Mouse (Mus musculus) intestine, embryonic 14.5 days (tissue): ENCODE data around the gene Trim66. TPM values are rescaled to one million over a fixed set of nuclear protein-coding genes. Genes with fewer than 3 reads are reported as not detected.
A peak's percentile ranks its signal among the peaks of the same experiment; 100 is the strongest.

ENCODE experiments used
- ATAC-seq: fragments of 200-750 bp; cut with Nextera tagmentation; replicated peaks from 2 replicates; pipeline ENCODE4 v1.8.0; 2017; ENCODE audit warnings: low read depth, moderate number of reproducible peaks, moderate TSS enrichment, moderate library complexity; ENCODE audit not compliant: low FRiP score, low TSS enrichment
- DNase-seq: peaks from one replicate; pipeline ENCODE4 v3.0.0-alpha.2; 2018; ENCODE audit warnings: low spot score
- H3K27ac ChIP-seq: fragments of 300-500 bp; sonication (generic); 2 replicates; pipeline ENCODE4 v1.5.1; 2014; ENCODE audit warnings: low read depth, mild to moderate bottlenecking, control low read depth
- H3K27me3 ChIP-seq: fragments of 300-500 bp; sonication (generic); replicated peaks from 2 replicates; pipeline ENCODE4 v1.6.1; 2014; ENCODE audit warnings: low read length, control low read depth; ENCODE audit not compliant: control insufficient read depth, insufficient read depth
- H3K36me3 ChIP-seq: fragments of 300-500 bp; sonication (generic); 2 replicates; pipeline ENCODE4 v1.6.1; 2014; ENCODE audit warnings: low read length, control low read depth; ENCODE audit not compliant: control insufficient read depth, insufficient read depth
- H3K4me1 ChIP-seq: fragments of 300-500 bp; sonication (generic); replicated peaks from 2 replicates; pipeline ENCODE4 v1.6.1; 2014; ENCODE audit warnings: low read length, control low read depth, mixed read lengths; ENCODE audit not compliant: control insufficient read depth, insufficient read depth
- H3K4me2 ChIP-seq: fragments of 300-500 bp; sonication (generic); 2 replicates; pipeline ENCODE4 v1.6.1; 2014; ENCODE audit warnings: low read length
- H3K4me3 ChIP-seq: fragments of 300-500 bp; sonication (generic); 2 replicates; pipeline ENCODE4 v1.5.1; 2014; ENCODE audit warnings: low read depth, low read length, control low read depth, mixed read lengths
- H3K9ac ChIP-seq: fragments of 300-500 bp; sonication (generic); 2 replicates; pipeline ENCODE4 v1.6.1; 2014; ENCODE audit warnings: mild to moderate bottlenecking, low read length
- H3K9me3 ChIP-seq: fragments of 300-500 bp; sonication (generic); 2 replicates; pipeline ENCODE4 v1.6.1; 2016; ENCODE audit warnings: low read length, control low read depth; ENCODE audit not compliant: control insufficient read depth
- WGBS: fragments of 180-500 bp; shearing (Covaris S2); extraction: QIAGEN DNeasy Blood & Tissue Kit; methylation state at CpG from one replicate; pipeline ENCODE4 v1.1.7; 2014; 5-methylcytosine and 5-hydroxymethylcytosine counted together
- polyA plus RNA-seq: library from polyadenylated mRNA; unstranded; fragments of >200 nt; fragmentation: Nextera tagmentation; extraction: Ambion mirVana; gene quantifications from 2 replicates; pipeline ENCODE4 v1.2.1, GENCODE M21; 2014

Trim66 gene
- polyA plus RNA-seq, 1 experiment from 2014 or later = 0.15 TPM

DNA sequence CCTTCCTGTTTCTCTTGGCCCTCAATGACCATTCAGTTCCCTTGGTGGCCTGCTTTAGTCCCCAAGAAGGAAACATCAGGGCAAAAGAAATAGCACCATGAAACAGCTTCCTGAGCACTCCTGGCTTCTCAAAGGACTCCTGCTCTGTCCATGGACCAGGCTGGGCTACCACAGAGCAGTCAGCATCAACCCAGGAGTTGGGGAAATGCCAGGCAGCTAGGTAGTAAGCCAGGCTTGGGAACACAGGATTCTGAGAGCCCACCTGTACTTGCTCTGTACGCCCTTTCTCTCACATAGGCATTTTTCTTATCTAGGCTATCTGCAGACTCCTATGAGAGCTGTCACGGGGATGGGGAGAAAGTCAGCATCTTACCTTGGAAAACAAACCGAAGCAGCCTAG is 27.0 kb upstream of the Trim66 start:
- ATAC-seq (no peak), DNase-seq (no peak)
- no peak overlapping the region for H3K4me2 ChIP-seq
- H3K27ac ChIP-seq = no peak overlapping the region
- no peak overlapping the region for H3K9ac ChIP-seq
- H3K4me3 ChIP-seq = no peak overlapping the region
- peaks cover 93% of the 10 kb centered on the region for H3K36me3 ChIP-seq
- H3K27me3 ChIP-seq = no peaks in the 10 kb centered on the region
- H3K4me1 ChIP-seq = no peaks in the 10 kb centered on the region
- 92% methylated on average over 3 of the region's 3 CpGs for WGBS
- no peaks in the 10 kb centered on the region for H3K9me3 ChIP-seq

GRCm38 (mm10) chr7:109533888-109534287 is 26.0 kb upstream of the Trim66 start:
- H3K4me1 ChIP-seq = no peaks in the 10 kb centered on the region

DNA sequence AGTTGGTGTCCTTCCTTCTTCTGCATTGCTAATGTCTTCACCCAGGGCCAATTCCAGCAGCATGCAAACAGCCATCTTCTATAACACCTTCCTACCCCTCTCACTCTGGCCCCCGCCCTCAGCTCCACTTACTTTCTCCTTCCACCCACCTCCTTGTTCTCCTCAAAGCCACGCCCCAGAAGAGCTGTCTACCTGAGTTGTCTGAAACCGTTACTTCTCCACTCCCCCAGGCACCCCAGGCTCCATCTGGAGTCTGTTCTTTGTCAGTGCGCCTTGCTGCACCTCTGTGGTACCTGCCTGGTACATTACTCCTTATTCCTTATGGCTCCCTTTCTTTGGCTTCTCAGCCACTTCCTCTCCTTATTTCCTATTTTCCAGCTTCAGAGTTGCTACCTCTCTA is 25.2 kb upstream of the Trim66 start:
- Histone ChIP-seq H3K4me1 (no peaks in the 10 kb centered on the region), H3K4me2 (no peak overlapping the region), H3K36me3 (peaks cover 87% of the 10 kb centered on the region), H3K9me3 (no peaks in the 10 kb centered on the region), H3K27ac (no peak overlapping the region), H3K27me3 (no peaks in the 10 kb centered on the region), H3K4me3 (no peak overlapping the region), H3K9ac (no peak overlapping the region)
- no peak for DNase-seq
- 72% methylated on average over 4 of the region's 4 CpGs for WGBS
- ATAC-seq = no peak

More at GRCm38 (mm10) chr7:109533888-109534287, 26.0 kb upstream of the Trim66 start:
- DNase-seq (no peak), ATAC-seq (no peak)
- Histone ChIP-seq H3K9me3 (no peaks in the 10 kb centered on the region), H3K27ac (no peak overlapping the region), H3K9ac (no peak overlapping the region), H3K4me3 (no peak overlapping the region), H3K36me3 (peaks cover 90% of the 10 kb centered on the region), H3K27me3 (no peaks in the 10 kb centered on the region), H3K4me2 (no peak overlapping the region)
- 87% methylated on average over 4 of the region's 4 CpGs for WGBS

- WGBS = 72% methylated on average over 3 of the region's 3 CpGs
- no peak overlapping the region for H3K27ac ChIP-seq
Observed at GRCm38 (mm10) chr7:109532691-109533090, 24.8 kb upstream of the Trim66 start.

GRCm38 (mm10) chr7:109531501-109531900 is 23.6 kb upstream of the Trim66 start:
- H3K27me3 ChIP-seq = no peaks in the 10 kb centered on the region
- ATAC-seq = no peak
- no peak for DNase-seq
- no peak overlapping the region for H3K4me3 ChIP-seq
- H3K9me3 ChIP-seq = no peaks in the 10 kb centered on the region
- H3K4me2 ChIP-seq = no peak overlapping the region
- 84% methylated on average over 5 of the region's 5 CpGs for WGBS
- H3K27ac ChIP-seq = no peak overlapping the region
- peaks cover 81% of the 10 kb centered on the region for H3K36me3 ChIP-seq
- H3K9ac ChIP-seq = no peak overlapping the region
- H3K4me1 ChIP-seq = no peaks in the 10 kb centered on the region

More at GRCm38 (mm10) chr7:109532691-109533090, 24.8 kb upstream of the Trim66 start:
- no peaks in the 10 kb centered on the region for H3K4me1 ChIP-seq
- ATAC-seq (no peak), DNase-seq (no peak)
- no peaks in the 10 kb centered on the region for H3K9me3 ChIP-seq
- no peak overlapping the region for H3K4me2 ChIP-seq
- peaks cover 86% of the 10 kb centered on the region for H3K36me3 ChIP-seq
- H3K9ac ChIP-seq = no peak overlapping the region
- H3K4me3 ChIP-seq = no peak overlapping the region
- H3K27me3 ChIP-seq = no peaks in the 10 kb centered on the region

- Histone ChIP-seq H3K36me3 (peaks cover 81% of the 10 kb centered on the region), H3K27ac (no peak overlapping the region), H3K9ac (no peak overlapping the region), H3K9me3 (no peaks in the 10 kb centered on the region), H3K4me3 (no peak overlapping the region), H3K4me1 (no peaks in the 10 kb centered on the region), H3K27me3 (no peaks in the 10 kb centered on the region), H3K4me2 (no peak overlapping the region)
- ATAC-seq = no peak
- WGBS = 86% methylated on average over 2 of the region's 2 CpGs
- no peak for DNase-seq
Observed at GRCm38 (mm10) chr7:109529741-109530140, 21.8 kb upstream of the Trim66 start.

GRCm38 (mm10) chr7:109528356-109528755 is 20.4 kb upstream of the Trim66 start:
- H3K27me3 ChIP-seq = no peaks in the 10 kb centered on the region
- DNase-seq = peak; percentile 75
- ATAC-seq = peak; percentile 32; the same call in 1 of the 2 replicates
- no peaks in the 10 kb centered on the region for H3K4me1 ChIP-seq
- H3K27ac ChIP-seq = no peak overlapping the region
- H3K36me3 ChIP-seq = peaks cover 82% of the 10 kb centered on the region
- no peak overlapping the region for H3K4me3 ChIP-seq
- WGBS = 20% methylated on average over 3 of the region's 3 CpGs
- no peak overlapping the region for H3K4me2 ChIP-seq
- H3K9me3 ChIP-seq = no peaks in the 10 kb centered on the region
- no peak overlapping the region for H3K9ac ChIP-seq

DNA sequence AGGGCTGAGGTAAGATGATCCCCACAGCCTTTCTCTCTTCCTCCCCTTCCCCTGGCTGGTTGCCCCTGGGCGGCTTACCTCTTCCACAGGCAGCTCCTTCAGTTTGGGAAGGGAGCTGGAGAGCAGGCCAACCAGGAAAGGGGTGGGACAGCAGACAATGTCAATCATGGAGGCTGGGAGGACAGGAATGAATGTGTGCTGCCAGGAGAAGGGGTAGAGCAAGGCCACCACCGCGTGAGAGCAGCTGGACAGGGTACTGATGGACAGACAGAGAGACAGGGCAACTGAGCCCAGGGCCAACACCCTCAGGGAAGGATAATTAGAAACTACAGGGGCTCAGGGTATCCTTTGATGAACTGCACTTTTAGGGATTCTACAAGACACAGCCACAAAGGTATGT is 19.6 kb upstream of the Trim66 start:
- H3K4me1 ChIP-seq = no peaks in the 10 kb centered on the region
- 70% methylated on average over 3 of the region's 3 CpGs for WGBS

More for the DNA sequence above, 19.6 kb upstream of the Trim66 start:
- H3K27me3 ChIP-seq = no peaks in the 10 kb centered on the region
- H3K27ac ChIP-seq = no peak overlapping the region
- H3K9ac ChIP-seq = no peak overlapping the region
- ATAC-seq = no peak
- no peak overlapping the region for H3K4me3 ChIP-seq
- no peak overlapping the region for H3K4me2 ChIP-seq
- DNase-seq = no peak
- peaks cover 82% of the 10 kb centered on the region for H3K36me3 ChIP-seq
- no peaks in the 10 kb centered on the region for H3K9me3 ChIP-seq
